Mouse (Mus musculus) lung, postnatal 0 days (tissue): ENCODE results near the gene Gm20388.
A peak's percentile ranks its signal among the peaks of the same experiment; 100 is the strongest.

Experiments
- CTCF ChIP-seq: IDR thresholded peaks from 2 replicates; pipeline ENCODE4 v1.5.1; 2016; ENCODE audit warnings: antibody characterized with exemption, mild to moderate bottlenecking
- EP300 ChIP-seq: IDR thresholded peaks from 2 replicates; pipeline ENCODE4 v1.6.1; 2016; ENCODE audit warnings: antibody characterized with exemption, mild to moderate bottlenecking, control low read depth

GRCm38 (mm10) chr8:120322956-120323448 is 412.4 kb downstream of the Gm20388 start:
- TF ChIP-seq CTCF (peak; percentile 38), EP300 (no peak)
